Mouse (Mus musculus) forebrain, embryonic 14.5 days (tissue): ENCODE results near the gene H2al1o. TPM values are rescaled to one million over a fixed set of nuclear protein-coding genes. Genes with fewer than 3 reads are reported as not detected.
"Not testable (repeated sequence)": the region's sequence is repeated elsewhere in the genome, so short reads cannot be mapped to it uniquely, and the experiment has no call there.

Source experiments
- ATAC-seq: fragments of 200-750 bp; cut with Nextera tagmentation; 2 replicates; pipeline ENCODE4 v1.8.0; 2017; ENCODE audit warnings: mild to moderate bottlenecking, moderate library complexity
- DNase-seq: peaks from one replicate; pipeline ENCODE4 v3.0.0-alpha.2; 2015; ENCODE audit warnings: low spot score
- H3K27ac ChIP-seq: fragments of 300-500 bp; sonication (generic); 2 replicates; pipeline ENCODE4 v1.5.1; 2014; ENCODE audit warnings: low read depth, mild to moderate bottlenecking, control low read depth, low read length, moderate library complexity
- H3K27me3 ChIP-seq: fragments of 300-500 bp; sonication (generic); replicated peaks from 2 replicates; pipeline ENCODE4 v1.6.1; 2014; ENCODE audit warnings: low read length, control low read depth, mixed read lengths; ENCODE audit not compliant: control insufficient read depth, insufficient read depth
- H3K36me3 ChIP-seq: fragments of 300-500 bp; sonication (generic); 2 replicates; pipeline ENCODE4 v1.6.1; 2014; ENCODE audit warnings: low read length, control low read depth; ENCODE audit not compliant: control insufficient read depth, insufficient read depth
- H3K4me1 ChIP-seq: fragments of 300-500 bp; sonication (generic); 2 replicates; pipeline ENCODE4 v1.6.1; 2014; ENCODE audit warnings: antibody characterized with exemption, low read length, control low read depth; ENCODE audit not compliant: control insufficient read depth, insufficient read depth
- H3K4me2 ChIP-seq: fragments of 300-500 bp; sonication (generic); 2 replicates; pipeline ENCODE4 v1.6.1; 2014; ENCODE audit warnings: mild to moderate bottlenecking, control low read depth, low read length
- H3K4me3 ChIP-seq: fragments of 300-500 bp; sonication (generic); 2 replicates; pipeline ENCODE4 v1.5.1; 2014; ENCODE audit warnings: low read depth, low read length, control low read depth
- H3K9ac ChIP-seq: fragments of 300-500 bp; sonication (generic); 2 replicates; pipeline ENCODE4 v1.6.1; 2014; ENCODE audit warnings: mild to moderate bottlenecking, low read length, control low read depth, moderate library complexity
- H3K9me3 ChIP-seq: fragments of 300-500 bp; sonication (generic); replicated peaks from 2 replicates; pipeline ENCODE4 v1.6.1; 2016; ENCODE audit warnings: low read length, control low read depth, mixed read lengths; ENCODE audit not compliant: control insufficient read depth
- WGBS: fragments of 180-500 bp; shearing (Covaris S2); extraction: QIAGEN DNeasy Blood & Tissue Kit; methylation state at CpG from one replicate; pipeline ENCODE4 v1.1.7; 2014; 5-methylcytosine and 5-hydroxymethylcytosine counted together
- polyA plus RNA-seq: library from polyadenylated mRNA; unstranded; fragments of >200 nt; fragmentation: Nextera tagmentation; extraction: Ambion mirVana; gene quantifications from 2 replicates; pipeline ENCODE4 v1.2.1, GENCODE M21; 2014

H2al1o gene
- polyA plus RNA-seq: not detected in 2 replicates

DNA sequence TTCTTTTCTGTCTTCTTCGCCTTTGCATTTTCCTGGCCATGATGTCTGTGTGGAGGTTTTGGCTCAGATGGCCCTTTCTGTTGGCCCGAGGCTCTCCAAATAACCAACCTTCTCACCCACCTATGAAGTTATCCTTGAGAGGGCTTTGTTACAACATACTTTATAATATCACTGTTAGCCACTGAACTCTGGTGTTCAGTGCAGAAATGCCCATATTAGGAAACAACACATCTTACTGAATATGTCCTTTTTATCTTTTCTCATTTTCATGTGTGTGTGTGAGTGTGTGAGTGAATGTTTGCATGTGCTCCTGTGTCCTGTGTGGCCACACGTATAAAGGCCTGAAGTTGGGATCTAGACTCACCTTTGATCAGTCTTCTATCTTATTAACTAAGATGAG is at the start of gene H2al1o:
H2al1o (minus strand) TSS at position 101 of the 400 bp plus-strand sequence.
- not testable (repeated sequence) for H3K4me2 ChIP-seq, H3K36me3 ChIP-seq, H3K27me3 ChIP-seq, ATAC-seq, DNase-seq, H3K9ac ChIP-seq, H3K4me1 ChIP-seq, H3K9me3 ChIP-seq, H3K27ac ChIP-seq, H3K4me3 ChIP-seq
- 91% methylated on average over 3 of the region's 3 CpGs for WGBS

DNA sequence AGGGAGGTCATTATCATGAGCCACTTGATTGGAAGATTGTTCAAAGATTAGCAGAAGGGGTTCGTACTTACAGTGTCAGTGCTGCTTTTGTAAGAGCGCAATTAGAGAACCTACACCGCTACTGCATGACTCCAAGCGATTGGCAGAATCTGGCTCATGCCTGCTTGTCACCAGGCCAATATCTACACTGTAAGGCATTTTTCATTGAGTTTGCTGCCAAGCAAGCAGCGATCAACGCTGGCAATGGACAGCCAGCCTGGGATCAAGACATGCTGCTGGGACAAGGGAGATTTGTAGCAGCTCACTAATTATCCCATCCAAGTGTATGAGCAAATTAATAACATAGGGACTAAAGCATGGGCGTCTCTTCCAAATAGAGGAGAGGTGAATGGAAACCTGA is 25.8 kb upstream of the H2al1o start:
- H3K27me3 ChIP-seq, H3K27ac ChIP-seq, H3K4me3 ChIP-seq, H3K36me3 ChIP-seq, ATAC-seq, H3K9ac ChIP-seq, H3K4me1 ChIP-seq, H3K9me3 ChIP-seq, H3K4me2 ChIP-seq: not testable (repeated sequence)
- 79% methylated on average over 7 of the region's 7 CpGs for WGBS
- peak; percentile 52 for DNase-seq

- Histone ChIP-seq H3K36me3 (no peaks in the 10 kb centered on the region), H3K27me3 (no peaks in the 10 kb centered on the region), H3K9ac (no peak overlapping the region), H3K4me2 (no peak overlapping the region), H3K4me3 (no peak overlapping the region), H3K27ac (no peak overlapping the region), H3K4me1 (no peaks in the 10 kb centered on the region), H3K9me3 (no peaks in the 10 kb centered on the region)
- DNase-seq (no peak), ATAC-seq (no peak)
- WGBS: 88% methylated on average over 3 of the region's 3 CpGs
Observed at GRCm38 (mm10) chrX:9536881-9537280, 35.3 kb downstream of the H2al1o start.

Other genes starting within 250 kb of the H2al1o start
- not detected in 2 replicates for gene H2al1k, start 221.8 kb downstream of the H2al1o start, polyA plus RNA-seq
- 0.51 and 0.54 TPM in 2 replicates for gene Cybb, start 84.6 kb downstream of the H2al1o start, polyA plus RNA-seq
- 40.4 and 43.9 TPM in 2 replicates for gene Dynlt3, start 90.6 kb upstream of the H2al1o start, polyA plus RNA-seq